Mouse (Mus musculus) forebrain, embryonic 16.5 days (tissue): Measurements from ENCODE around the gene B4galt3. TPM values are rescaled to one million over a fixed set of nuclear protein-coding genes. Genes with fewer than 3 reads are reported as not detected.
A peak's percentile ranks its signal among the peaks of the same experiment; 100 is the strongest.

Experiments used
- ATAC-seq: fragments of 200-750 bp; cut with Nextera tagmentation; 2 replicates; pipeline ENCODE4 v1.8.0; 2017; ENCODE audit warnings: mild to moderate bottlenecking, moderate library complexity
- H3K27ac ChIP-seq: fragments of 300-500 bp; sonication (generic); 2 replicates; pipeline ENCODE4 v1.5.1; 2014; ENCODE audit warnings: low read length, control low read depth
- H3K27me3 ChIP-seq: fragments of 300-500 bp; sonication (generic); replicated peaks from 2 replicates; pipeline ENCODE4 v1.6.1; 2014; ENCODE audit warnings: low read length; ENCODE audit not compliant: control insufficient read depth, insufficient read depth
- H3K36me3 ChIP-seq: fragments of 300-500 bp; sonication (generic); 2 replicates; pipeline ENCODE4 v1.6.1; 2014; ENCODE audit not compliant: control insufficient read depth, insufficient read depth
- H3K4me1 ChIP-seq: fragments of 300-500 bp; sonication (generic); replicated peaks from 2 replicates; pipeline ENCODE4 v1.6.1; 2014; ENCODE audit warnings: low read length; ENCODE audit not compliant: control insufficient read depth, insufficient read depth
- H3K4me2 ChIP-seq: fragments of 300-500 bp; sonication (generic); 2 replicates; pipeline ENCODE4 v1.6.1; 2014; ENCODE audit warnings: mild to moderate bottlenecking, low read length, control low read depth
- H3K4me3 ChIP-seq: fragments of 300-500 bp; sonication (generic); replicated peaks from 2 replicates; pipeline ENCODE4 v1.5.1; 2014; ENCODE audit warnings: mild to moderate bottlenecking, low read length, control low read depth
- H3K9ac ChIP-seq: fragments of 300-500 bp; sonication (generic); replicated peaks from 2 replicates; pipeline ENCODE4 v1.6.1; 2014; ENCODE audit warnings: low read depth, low read length, control low read depth
- H3K9me3 ChIP-seq: fragments of 300-500 bp; sonication (generic); 2 replicates; pipeline ENCODE4 v1.6.1; 2016; ENCODE audit warnings: low read length; ENCODE audit not compliant: control insufficient read depth
- WGBS: fragments of 180-500 bp; shearing (Covaris S2); extraction: QIAGEN DNeasy Blood & Tissue Kit; methylation state at CpG from one replicate; pipeline ENCODE4 v1.1.7; 2014; 5-methylcytosine and 5-hydroxymethylcytosine counted together
- polyA plus RNA-seq: library from polyadenylated mRNA; unstranded; fragments of >200 nt; fragmentation: Nextera tagmentation; extraction: Ambion mirVana; gene quantifications from 2 replicates; pipeline ENCODE4 v1.2.1, GENCODE M21; 2015

Gene B4galt3
- polyA plus RNA-seq, 1 experiment from 2014 or later, result 114 TPM

GRCm38 (mm10) chr1:171271622-171272021 is 1.5 kb downstream of the B4galt3 start:
- H3K36me3 ChIP-seq, result peaks cover 22% of the 10 kb centered on the region
- peaks cover 22% of the 10 kb centered on the region for H3K4me1 ChIP-seq
- H3K4me2 ChIP-seq, result peak overlapping the region; percentile 92
- no peaks in the 10 kb centered on the region for H3K9me3 ChIP-seq
- H3K9ac ChIP-seq, result no peak overlapping the region
- no peak overlapping the region for H3K4me3 ChIP-seq
- H3K27me3 ChIP-seq, result no peaks in the 10 kb centered on the region
- WGBS, result 77% methylated on average over 10 of the region's 10 CpGs
- ATAC-seq, result no peak
- H3K27ac ChIP-seq, result no peak overlapping the region

GRCm38 (mm10) chr1:171272086-171272485 is 2.0 kb downstream of the B4galt3 start:
- ATAC-seq, result no peak
- WGBS, result 94% methylated on average over 3 of the region's 3 CpGs
- peaks cover 26% of the 10 kb centered on the region for H3K36me3 ChIP-seq

GRCm38 (mm10) chr1:171274171-171274570 is 4.0 kb downstream of the B4galt3 start:
- Histone ChIP-seq H3K36me3 (peaks cover 26% of the 10 kb centered on the region), H3K4me2 (no peak overlapping the region), H3K4me1 (peaks cover 22% of the 10 kb centered on the region), H3K27ac (no peak overlapping the region), H3K4me3 (no peak overlapping the region), H3K9ac (no peak overlapping the region), H3K9me3 (no peaks in the 10 kb centered on the region), H3K27me3 (no peaks in the 10 kb centered on the region)
- ATAC-seq, result no peak
- WGBS, result 90% methylated on average over 12 of the region's 12 CpGs

More at GRCm38 (mm10) chr1:171272086-171272485, 2.0 kb downstream of the B4galt3 start:
- Histone ChIP-seq H3K4me3 (no peak overlapping the region), H3K27ac (no peak overlapping the region), H3K4me2 (no peak overlapping the region), H3K4me1 (peaks cover 22% of the 10 kb centered on the region), H3K9me3 (no peaks in the 10 kb centered on the region), H3K9ac (no peak overlapping the region), H3K27me3 (no peaks in the 10 kb centered on the region)

- no peak overlapping the region for H3K4me3 ChIP-seq
- H3K9ac ChIP-seq, result no peak overlapping the region
- WGBS, result 70% methylated on average over 11 of the region's 11 CpGs
- H3K4me1 ChIP-seq, result peaks cover 23% of the 10 kb centered on the region
- H3K36me3 ChIP-seq, result peaks cover 26% of the 10 kb centered on the region
- H3K4me2 ChIP-seq, result no peak overlapping the region
- H3K9me3 ChIP-seq, result no peaks in the 10 kb centered on the region
- no peak overlapping the region for H3K27ac ChIP-seq
- no peak for ATAC-seq
- H3K27me3 ChIP-seq, result no peaks in the 10 kb centered on the region
Measured at GRCm38 (mm10) chr1:171275144-171275734, 5.1 kb downstream of the B4galt3 start.

- no peak overlapping the region for H3K4me3 ChIP-seq
- no peak for ATAC-seq
- H3K4me2 ChIP-seq, result no peak overlapping the region
- peaks cover 26% of the 10 kb centered on the region for H3K36me3 ChIP-seq
- no peaks in the 10 kb centered on the region for H3K27me3 ChIP-seq
- no peak overlapping the region for H3K9ac ChIP-seq
- H3K27ac ChIP-seq, result no peak overlapping the region
- H3K9me3 ChIP-seq, result no peaks in the 10 kb centered on the region
- H3K4me1 ChIP-seq, result peaks cover 20% of the 10 kb centered on the region
- 96% methylated on average over 14 of the region's 14 CpGs for WGBS
Measured at GRCm38 (mm10) chr1:171276110-171276748, 6.1 kb downstream of the B4galt3 start.

GRCm38 (mm10) chr1:171277736-171278135 is 7.6 kb downstream of the B4galt3 start:
- Histone ChIP-seq H3K4me2 (no peak overlapping the region), H3K9ac (no peak overlapping the region), H3K27me3 (no peaks in the 10 kb centered on the region), H3K27ac (no peak overlapping the region), H3K4me1 (peaks cover 18% of the 10 kb centered on the region), H3K36me3 (peaks cover 22% of the 10 kb centered on the region), H3K4me3 (no peak overlapping the region), H3K9me3 (no peaks in the 10 kb centered on the region)
- no peak for ATAC-seq
- WGBS, result 90% methylated on average over 10 of the region's 10 CpGs

- no peaks in the 10 kb centered on the region for H3K27me3 ChIP-seq
- H3K36me3 ChIP-seq, result peaks cover 22% of the 10 kb centered on the region
- no peaks in the 10 kb centered on the region for H3K9me3 ChIP-seq
- H3K9ac ChIP-seq, result no peak overlapping the region
- 95% methylated on average over 8 of the region's 8 CpGs for WGBS
- H3K27ac ChIP-seq, result no peak overlapping the region
- no peak overlapping the region for H3K4me3 ChIP-seq
- H3K4me1 ChIP-seq, result peaks cover 18% of the 10 kb centered on the region
- no peak for ATAC-seq
- no peak overlapping the region for H3K4me2 ChIP-seq
Measured at GRCm38 (mm10) chr1:171278436-171278835, 8.3 kb downstream of the B4galt3 start.

GRCm38 (mm10) chr1:171279012-171279705 is 9.0 kb downstream of the B4galt3 start:
- 90% methylated on average over 14 of the region's 14 CpGs for WGBS
- no peak overlapping the region for H3K4me3 ChIP-seq
- H3K9ac ChIP-seq, result no peak overlapping the region
- H3K27me3 ChIP-seq, result no peaks in the 10 kb centered on the region
- ATAC-seq, result no peak
- no peak overlapping the region for H3K4me2 ChIP-seq
- H3K27ac ChIP-seq, result no peak overlapping the region
- H3K9me3 ChIP-seq, result no peaks in the 10 kb centered on the region
- H3K36me3 ChIP-seq, result peaks cover 20% of the 10 kb centered on the region
- H3K4me1 ChIP-seq, result peaks cover 18% of the 10 kb centered on the region

GRCm38 (mm10) chr1:171279721-171280120 is 9.6 kb downstream of the B4galt3 start:
- no peak for ATAC-seq
- Histone ChIP-seq H3K4me1 (peaks cover 18% of the 10 kb centered on the region), H3K36me3 (peaks cover 18% of the 10 kb centered on the region), H3K9ac (no peak overlapping the region), H3K27me3 (no peaks in the 10 kb centered on the region), H3K4me2 (peak overlapping the region; percentile 84), H3K4me3 (no peak overlapping the region), H3K27ac (no peak overlapping the region), H3K9me3 (no peaks in the 10 kb centered on the region)
- 46% methylated on average over 5 of the region's 5 CpGs for WGBS
